Mouse (Mus musculus) telencephalon, adult 2 months (tissue): Measurements from ENCODE around the gene Rnase10.
"Not testable (repeated sequence)": the region's sequence is repeated elsewhere in the genome, so short reads cannot be mapped to it uniquely, and the experiment has no call there.

Experiments
- DNase-seq: peaks from one replicate; pipeline ENCODE4 v3.0.0-alpha.2; 2011; ENCODE audit warnings: low read depth, low spot score

The Rnase10 gene

DNA sequence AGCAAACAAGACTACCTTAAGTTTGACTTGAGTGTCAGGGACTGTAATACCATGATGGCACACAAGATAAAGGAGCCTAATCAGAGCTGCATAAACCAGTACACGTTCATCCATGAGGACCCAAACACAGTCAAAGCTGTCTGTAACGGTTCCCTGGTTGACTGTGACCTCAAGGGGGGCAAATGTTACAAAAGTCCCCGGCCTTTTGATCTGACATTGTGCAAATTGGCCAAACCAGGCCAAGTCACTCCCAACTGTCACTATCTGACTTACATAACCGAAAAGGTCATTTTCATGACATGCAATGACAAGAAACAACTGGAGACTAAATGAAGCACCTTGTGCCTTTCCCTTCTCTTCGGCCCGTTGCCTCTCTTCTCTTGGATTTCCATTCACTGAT is 2.0 kb downstream of the Rnase10 start:
- DNase-seq: no peak

DNA sequence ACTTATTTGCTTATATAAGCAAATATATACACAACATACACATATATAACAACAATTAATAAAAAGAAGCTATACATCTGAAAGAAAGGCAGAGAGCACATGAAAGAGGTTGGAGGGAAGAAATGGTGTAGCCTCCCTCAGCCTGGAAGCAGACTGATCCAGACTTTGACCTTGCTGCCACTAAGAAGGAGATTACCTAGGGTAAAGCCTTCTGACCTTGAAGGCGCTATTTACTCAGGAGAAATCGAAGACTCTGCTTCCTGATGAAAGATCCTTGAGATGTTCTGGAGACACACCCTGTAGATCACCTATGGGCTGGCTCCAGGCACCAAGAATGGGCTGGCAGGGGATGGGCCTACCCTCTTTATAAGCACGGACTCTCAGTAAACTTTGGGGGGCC is 7.2 kb downstream of the Rnase10 start:
- not testable (repeated sequence) for DNase-seq

DNA sequence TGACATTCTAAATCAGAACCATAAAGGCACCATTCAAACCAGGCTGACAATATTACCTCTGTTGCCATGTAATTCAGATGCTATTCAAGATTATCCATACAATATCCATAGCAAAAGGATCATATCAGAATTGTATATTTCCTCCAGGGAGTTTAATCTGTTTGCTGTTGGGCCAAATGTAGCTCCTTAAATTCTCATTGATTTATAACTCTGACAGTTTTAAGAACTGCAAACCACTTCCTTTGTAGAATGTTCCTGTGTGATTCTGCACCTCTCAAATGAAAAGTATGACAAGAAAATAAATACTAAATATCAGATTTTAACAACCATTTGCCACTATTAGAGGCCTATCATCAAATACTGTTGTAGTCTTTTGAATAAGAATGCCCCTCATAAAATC is 8.2 kb downstream of the Rnase10 start:
- no peak for DNase-seq

DNA sequence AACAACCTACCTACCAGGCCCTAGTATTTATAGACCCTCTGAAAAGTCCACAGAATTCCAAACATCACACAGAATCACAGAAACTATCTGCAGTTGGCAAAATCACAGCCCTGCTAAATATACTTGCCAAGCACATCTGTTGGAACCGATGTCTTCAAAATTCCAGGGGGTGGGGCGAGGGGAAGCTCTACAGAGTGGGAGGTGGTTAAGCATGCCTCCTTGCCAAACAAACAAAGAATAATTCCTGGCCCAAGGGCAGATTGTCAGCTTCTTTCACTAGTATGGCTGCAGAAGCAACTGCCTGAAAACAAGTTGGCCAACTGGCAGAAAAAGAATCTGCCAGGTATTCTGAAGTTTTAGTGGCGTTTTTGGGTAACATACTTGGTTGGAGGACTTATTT is 9.7 kb downstream of the Rnase10 start:
- no peak for DNase-seq

DNA sequence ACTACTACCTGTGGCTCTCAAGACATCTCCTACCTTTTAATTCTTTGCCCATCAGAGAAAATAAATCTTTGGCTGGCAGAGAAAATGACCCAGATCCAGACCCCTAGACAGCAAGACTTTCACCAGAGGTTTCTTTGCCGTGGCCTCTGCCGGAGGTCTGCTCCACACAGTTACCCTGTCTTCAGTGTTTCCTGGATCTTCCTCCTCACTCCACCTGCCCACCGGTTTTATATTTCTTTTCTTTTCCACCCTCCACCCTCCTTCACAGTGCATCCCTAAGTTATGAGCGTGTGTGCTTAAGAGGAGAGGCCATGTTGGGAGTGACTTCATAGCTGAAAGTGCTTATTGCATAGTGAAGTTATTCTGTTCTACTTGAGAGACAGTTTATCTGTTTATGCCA is 15.9 kb downstream of the Rnase10 start:
- no peak for DNase-seq

DNA sequence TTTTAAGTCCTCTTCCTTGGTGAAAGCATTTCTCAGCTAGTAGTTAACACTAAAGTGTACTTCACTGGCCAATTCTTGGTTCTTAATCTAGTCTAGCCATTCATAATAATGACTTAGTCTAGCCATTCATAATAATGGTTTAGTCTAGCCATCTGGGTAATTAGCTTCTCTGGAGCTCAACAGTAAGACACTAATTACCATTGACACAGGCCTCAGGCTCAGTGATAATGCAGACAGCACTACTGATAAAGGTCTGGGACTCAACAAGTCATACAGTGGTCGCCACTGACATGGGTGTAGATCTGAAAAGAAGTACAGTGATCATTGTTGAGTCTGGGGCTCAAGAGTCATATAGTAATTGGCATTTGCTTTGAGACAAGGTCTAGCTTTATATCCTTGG is 17.3 kb downstream of the Rnase10 start:
- DNase-seq: no peak

DNA sequence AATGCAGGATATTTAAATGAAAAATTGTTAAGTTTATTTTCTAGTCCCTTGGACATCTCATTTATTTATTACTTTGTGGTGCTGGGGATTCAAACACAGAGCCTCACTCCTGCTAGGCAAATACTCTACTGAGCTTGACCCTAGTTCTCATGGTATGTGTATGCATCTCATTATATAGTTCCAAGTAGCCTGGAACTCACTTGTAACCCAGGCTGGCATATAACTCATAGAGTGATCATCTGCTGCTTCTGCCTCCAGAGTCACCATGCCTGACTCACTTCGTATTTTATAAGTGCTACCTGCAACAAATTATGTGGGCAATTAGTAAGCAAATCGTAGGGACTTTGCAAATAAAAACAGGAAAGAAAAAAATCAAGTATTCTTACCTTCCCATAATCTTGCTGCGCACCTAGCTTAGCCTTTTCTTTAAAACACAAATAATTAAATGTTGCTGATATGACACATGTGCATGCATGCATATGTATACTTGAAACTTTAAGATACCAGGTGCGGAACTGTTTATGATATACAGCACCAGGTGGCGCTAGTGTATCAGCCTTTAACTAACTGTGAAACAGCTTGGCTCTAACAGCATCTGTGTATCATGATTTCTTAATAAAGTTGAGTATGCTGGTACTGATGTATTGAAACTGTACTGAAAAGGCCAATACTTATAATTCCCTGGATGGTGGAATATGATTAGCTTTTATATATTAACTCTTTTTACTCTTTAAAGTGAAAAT is 19.0 kb downstream of the Rnase10 start:
- DNase-seq: peak; percentile 63

DNA sequence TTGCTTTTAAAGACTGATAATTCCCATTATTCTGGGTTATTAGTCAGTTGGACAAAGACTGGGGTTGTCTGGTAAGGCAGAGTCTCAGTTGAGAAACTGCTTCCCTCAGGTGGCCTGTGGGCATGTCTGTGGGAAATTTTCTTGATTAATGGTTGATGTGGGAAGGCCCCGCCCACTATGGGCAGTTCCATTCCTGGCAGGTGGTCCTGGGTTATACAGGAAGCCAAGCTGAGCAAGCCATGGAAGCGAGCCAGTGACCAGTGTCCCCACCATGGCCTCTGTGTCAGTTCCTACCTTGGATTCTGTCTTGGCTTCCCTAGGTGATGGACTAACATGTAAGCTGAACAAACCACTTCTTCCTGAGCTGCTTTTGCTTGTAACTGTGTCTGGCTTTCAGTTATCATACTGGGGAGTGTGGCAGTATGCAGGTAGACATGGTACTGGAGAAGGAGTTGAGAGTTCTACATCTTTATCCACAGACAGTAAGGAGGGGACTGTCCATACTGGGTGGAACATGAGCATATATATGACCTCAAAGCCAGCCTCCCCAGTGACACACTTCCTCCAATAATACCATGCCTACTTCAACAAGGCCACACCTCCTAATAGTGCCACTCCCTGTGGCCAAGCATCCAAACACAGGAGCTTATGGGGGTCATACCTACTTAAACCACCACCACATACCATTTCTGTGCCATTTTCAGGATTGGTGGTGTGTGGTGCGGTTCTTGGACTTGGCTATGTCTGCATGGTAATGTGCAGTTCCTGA is 20.0 kb downstream of the Rnase10 start:
- no peak for DNase-seq

DNA sequence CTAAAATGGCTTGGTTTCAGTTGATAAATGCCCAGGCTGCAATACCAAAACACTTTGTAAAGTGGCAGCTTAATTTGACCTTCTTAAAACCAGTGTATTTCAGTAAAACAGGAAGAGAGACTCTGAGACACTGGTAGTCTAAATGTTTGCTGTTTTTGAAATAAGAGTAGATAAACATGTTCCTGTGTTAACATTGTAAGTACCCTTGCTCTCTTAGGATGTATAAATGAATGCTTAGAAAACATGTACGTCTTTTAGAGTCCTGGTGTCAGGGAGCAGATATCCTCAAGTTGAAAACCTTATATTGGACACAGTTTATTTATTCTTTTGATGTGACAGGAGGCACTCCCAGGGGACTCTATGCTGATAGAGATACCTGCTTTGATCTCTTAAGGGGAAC is 27.7 kb downstream of the Rnase10 start:
- DNase-seq: no peak

DNA sequence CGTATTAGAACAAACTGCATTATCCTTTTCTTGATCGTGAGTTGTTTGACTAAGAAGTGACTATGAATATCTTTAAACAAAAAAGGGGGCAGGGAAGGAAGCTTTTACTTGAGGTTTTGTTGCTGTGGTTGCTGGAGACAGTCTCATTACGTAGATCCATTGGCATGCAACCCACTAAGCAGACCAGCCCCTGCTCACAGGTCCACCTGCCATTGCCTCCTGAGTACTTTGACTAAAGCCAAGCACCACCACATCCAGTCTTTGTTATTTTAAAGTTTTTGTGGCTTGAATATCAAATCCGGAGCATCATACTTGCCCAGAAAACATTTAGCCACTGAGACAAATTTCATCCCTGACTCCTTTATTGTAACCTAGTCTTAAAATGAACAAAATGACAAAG is 28.7 kb downstream of the Rnase10 start:
- no peak for DNase-seq

DNA sequence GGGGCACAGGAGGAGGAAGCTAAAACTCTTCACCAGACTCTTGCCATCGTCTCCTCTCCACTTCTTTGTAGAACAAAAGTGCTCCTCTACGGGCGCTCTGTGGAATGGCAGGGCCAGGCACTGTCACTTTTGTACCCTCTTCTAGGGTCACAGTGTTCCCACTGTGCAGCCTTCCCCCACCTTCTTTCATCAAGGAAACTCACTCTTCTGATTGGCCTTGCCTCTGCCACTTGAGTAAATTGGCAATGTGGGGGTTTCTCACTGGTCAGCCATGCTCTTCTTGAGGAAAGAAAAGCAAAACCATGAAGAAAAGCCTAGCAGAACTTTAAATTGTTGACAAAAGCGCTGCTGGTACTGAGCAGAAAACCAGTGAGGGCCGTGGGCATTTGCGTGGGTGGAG is 34.2 kb downstream of the Rnase10 start, which contains the start of gene Rnase9:
Rnase9 (minus strand) TSS at position 101 of the 400 bp plus-strand sequence.
- no peak for DNase-seq

DNA sequence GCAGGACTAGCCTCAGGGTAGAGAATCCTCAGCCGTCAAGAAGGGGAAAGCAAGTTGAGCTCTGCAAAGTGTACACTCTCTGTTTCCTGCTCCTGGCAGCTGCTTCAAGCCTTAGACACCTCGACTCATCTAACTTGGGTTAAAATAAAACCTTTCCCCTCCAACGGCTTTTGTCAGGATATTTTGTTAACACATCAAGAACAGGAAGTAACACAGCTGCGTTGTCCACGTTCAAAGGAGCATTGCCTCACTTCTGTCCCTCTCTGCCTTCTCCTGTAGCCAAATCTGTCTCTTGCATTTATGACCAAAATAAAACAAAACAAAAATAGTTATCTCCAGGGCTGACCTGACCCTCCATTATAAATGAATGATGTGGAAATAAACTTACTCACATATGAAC is 40.3 kb downstream of the Rnase10 start:
- DNase-seq: no peak

DNA sequence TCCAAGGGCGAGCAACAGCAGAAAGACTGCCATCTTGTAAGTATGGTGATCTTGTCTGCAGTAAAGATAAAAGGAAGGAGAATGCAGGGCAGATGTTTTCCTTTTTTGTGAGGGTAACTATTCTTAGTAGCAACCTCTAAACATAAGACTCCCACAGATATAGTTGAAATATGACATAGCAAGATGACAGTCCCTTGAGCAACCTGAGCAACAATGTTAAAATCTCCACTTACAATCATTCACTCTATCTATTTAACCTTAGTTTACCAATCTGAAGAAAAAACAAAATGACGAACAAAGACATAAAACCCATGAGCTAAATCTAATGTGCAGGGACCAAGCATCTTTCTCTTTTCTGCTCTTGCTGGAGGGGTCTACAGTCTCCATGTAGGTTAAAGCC is 42.5 kb downstream of the Rnase10 start, which contains the start of gene Rnase11:
Rnase11 (minus strand) TSS at position 101 of the 400 bp plus-strand sequence.
- DNase-seq: no peak

DNA sequence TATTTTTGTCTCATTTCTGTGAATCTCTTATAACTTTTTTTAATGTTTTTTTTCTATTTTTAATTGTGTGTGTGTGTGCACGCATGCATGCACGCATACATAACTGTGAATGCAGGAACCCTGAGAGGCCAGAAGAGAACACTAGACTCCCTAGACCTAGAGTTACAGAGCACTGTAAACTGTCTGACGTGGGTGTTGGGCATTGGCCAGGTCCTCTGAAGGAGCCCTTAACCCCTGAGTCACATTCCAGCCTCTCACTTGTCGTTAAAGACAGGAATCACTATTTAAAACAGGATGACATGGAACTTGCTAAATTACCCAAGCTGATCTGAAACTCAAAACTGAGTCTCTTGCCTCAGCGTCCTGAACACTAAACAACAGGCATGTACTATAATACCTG is 44.4 kb downstream of the Rnase10 start:
- no peak for DNase-seq

DNA sequence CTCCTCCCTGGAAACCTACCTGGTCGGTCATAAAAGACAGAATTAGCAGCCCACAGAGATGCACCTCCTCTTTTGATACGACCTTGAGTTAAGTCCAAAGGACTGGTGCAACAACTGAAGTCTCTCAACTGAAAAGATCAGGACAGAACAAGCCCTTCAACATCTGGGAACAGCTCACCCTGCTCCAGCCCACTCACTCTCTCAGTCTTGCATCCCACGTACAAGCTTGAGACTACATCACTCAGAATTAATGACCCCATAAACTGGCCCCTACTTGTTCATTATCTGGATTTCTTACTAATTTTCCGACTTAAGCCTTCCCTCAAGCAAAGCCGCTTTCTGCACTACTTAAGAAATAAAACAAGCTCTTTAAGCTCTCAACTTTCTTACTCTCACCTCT is 45.6 kb downstream of the Rnase10 start:
- DNase-seq: no peak

DNA sequence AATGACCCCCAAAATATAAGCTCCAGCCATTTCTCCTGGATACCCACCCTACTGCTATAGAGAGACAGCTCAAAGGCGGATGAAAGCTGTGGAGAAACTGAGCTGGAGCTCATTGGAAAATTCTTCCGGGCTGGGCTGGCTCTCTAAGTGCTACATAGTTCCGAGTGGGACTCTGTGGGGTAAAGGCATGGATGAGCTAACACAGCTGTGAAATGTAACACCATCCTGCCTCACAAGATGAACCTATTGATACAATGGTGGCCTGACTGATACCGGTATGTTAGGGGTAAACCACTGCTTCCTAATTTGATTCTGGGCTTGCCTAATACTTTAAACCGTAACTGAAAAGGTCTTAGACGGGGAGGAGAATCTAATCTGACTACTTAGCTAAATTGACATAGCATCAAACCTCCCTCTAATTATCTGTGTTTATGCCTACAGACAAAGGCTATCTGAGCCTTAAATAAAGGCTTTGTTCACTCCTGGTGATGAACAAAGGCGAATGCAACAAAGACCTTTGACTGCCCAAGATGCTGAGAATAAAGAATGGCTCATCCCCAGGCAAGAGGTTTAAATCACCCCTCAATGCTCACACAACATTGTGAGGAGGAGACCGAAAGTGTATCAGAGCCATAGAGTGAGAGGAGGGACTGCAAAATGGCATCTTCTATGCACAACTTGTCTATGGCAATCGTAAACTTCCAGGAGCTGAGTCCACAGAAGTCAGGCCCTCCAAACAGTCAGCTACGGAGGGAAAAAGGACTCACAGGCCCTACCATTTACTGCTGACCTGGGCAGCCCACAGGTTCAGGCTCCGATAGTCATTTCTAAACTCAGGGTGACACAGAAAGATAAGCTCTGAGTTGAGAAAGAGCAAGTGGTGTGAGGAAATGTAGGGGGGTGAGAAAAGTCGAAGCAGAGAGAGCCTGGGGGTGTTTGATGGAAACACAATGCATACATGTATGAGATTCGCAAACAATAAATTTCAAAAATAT is 47.0 kb downstream of the Rnase10 start:
- DNase-seq: no peak

DNA sequence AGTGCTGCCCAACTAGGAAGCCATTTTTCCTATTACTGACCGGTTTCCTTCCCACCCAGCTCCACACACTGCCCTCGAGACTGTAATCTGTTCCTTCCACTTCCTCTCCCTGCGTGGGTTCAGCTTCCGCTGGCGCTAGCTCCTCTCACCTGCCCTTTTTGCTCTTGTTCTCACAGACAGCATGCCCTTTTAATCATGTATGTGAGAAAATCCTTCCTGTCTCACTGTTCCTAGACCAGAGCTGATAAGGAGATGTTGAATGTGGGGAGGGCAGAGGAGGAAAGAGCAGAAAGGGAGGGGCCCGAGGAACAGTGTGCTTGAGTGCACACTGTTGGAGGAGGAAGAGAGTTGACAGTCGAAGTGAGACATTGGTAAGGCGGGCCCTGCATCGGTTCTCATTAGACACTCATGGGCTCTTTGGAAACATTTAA is 49.9 kb downstream of the Rnase10 start, which contains the start of gene Rnase12:
Rnase12 (minus strand) TSS at position 261 of the 431 bp plus-strand sequence.
- no peak for DNase-seq
